Mouse (Mus musculus) liver, adult 2 months (tissue): Measurements from ENCODE around the gene Cdca7l. TPM values are rescaled to one million over a fixed set of nuclear protein-coding genes. Genes with fewer than 3 reads are reported as not detected.

Experiments
- DNase-seq: peaks from one replicate; pipeline ENCODE4 v3.0.0-alpha.2; 2011; ENCODE audit warnings: low read depth, low spot score; ENCODE audit errors: extremely low read depth
- H3K27ac ChIP-seq: fragments of 200-500 bp; replicated peaks from 2 replicates; pipeline ENCODE4 v1.5.1; 2012; ENCODE audit warnings: low read depth, mild to moderate bottlenecking, control low read depth, inconsistent platforms, low read length; ENCODE audit not compliant: insufficient read depth
- H3K27me3 ChIP-seq: fragments of 200-500 bp; 2 replicates; pipeline ENCODE4 v1.6.1; 2012; ENCODE audit warnings: mild to moderate bottlenecking, moderate library complexity, low read length, inconsistent platforms; ENCODE audit not compliant: control insufficient read depth, insufficient read depth
- H3K36me3 ChIP-seq: fragments of 200-500 bp; 2 replicates; pipeline ENCODE4 v1.6.1; 2012; ENCODE audit warnings: low read length, inconsistent platforms; ENCODE audit not compliant: control insufficient read depth, insufficient read depth
- H3K4me1 ChIP-seq: fragments of 200-500 bp; 2 replicates; pipeline ENCODE4 v1.6.1; 2011; ENCODE audit warnings: low read length; ENCODE audit not compliant: control insufficient read depth, insufficient read depth
- H3K4me3 ChIP-seq: fragments of 200-500 bp; 2 replicates; pipeline ENCODE4 v1.5.1; 2011; ENCODE audit warnings: low read depth, mild to moderate bottlenecking, control low read depth, low read length, moderate library complexity; ENCODE audit not compliant: insufficient read depth
- H3K79me2 ChIP-seq: fragments of 200-500 bp; 2 replicates; pipeline ENCODE4 v1.6.1; 2012; ENCODE audit warnings: inconsistent platforms, mild to moderate bottlenecking, low read length, moderate library complexity; ENCODE audit not compliant: control insufficient read depth, insufficient read depth
- H3K9ac ChIP-seq: fragments of 200-500 bp; 2 replicates; pipeline ENCODE4 v1.6.1; 2012; ENCODE audit warnings: low read depth, mild to moderate bottlenecking, control low read depth, inconsistent platforms, low read length
- CTCF ChIP-seq: fragments of 200-500 bp; IDR thresholded peaks from 2 replicates; pipeline ENCODE4 v1.5.1; 2011; ENCODE audit warnings: low read depth, low read length, control low read depth
- POLR2A ChIP-seq: fragments of 200-500 bp; IDR thresholded peaks from 2 replicates; pipeline ENCODE4 v1.6.1; 2011; ENCODE audit warnings: low read length, control low read depth; ENCODE audit not compliant: insufficient read depth; ENCODE audit errors: extremely low read depth
- WGBS: fragments of 180-500 bp; shearing (Covaris S2); methylation state at CpG from one replicate; pipeline ENCODE4 v1.1.7; 2018; 5-methylcytosine and 5-hydroxymethylcytosine counted together
- polyA plus RNA-seq: library from polyadenylated mRNA; depleted of rRNA; stranded (reverse); fragments of >200 nt; gene quantifications from 2 replicates; pipeline ENCODE4 v1.2.3, GENCODE M21; 2012
- total RNA-seq: library from RNA; depleted of rRNA; stranded (reverse); fragments of >200 nt; gene quantifications from 2 replicates; pipeline ENCODE4 v1.2.3, GENCODE M21; 2014

Gene Cdca7l
- total and polyA plus RNA-seq, 2 experiments = 0.18 to 0.65 TPM

GRCm38 (mm10) chr12:117781360-117781759 lies 22.7 kb upstream of the Cdca7l start:
- WGBS = 15% methylated on average over 2 of the region's 2 CpGs
- Histone ChIP-seq H3K27ac (no peak overlapping the region), H3K4me1 (peaks cover 10% of the 10 kb centered on the region), H3K4me3 (no peak overlapping the region), H3K79me2 (no peaks in the 10 kb centered on the region), H3K27me3 (no peaks in the 10 kb centered on the region), H3K9ac (no peak overlapping the region), H3K36me3 (no peaks in the 10 kb centered on the region)
- TF ChIP-seq POLR2A (no peak), CTCF (no peak)
- peak; percentile 85 for DNase-seq

- Histone ChIP-seq H3K4me3 (no peak overlapping the region), H3K27me3 (no peaks in the 10 kb centered on the region), H3K36me3 (no peaks in the 10 kb centered on the region), H3K27ac (no peak overlapping the region), H3K9ac (no peak overlapping the region), H3K79me2 (no peaks in the 10 kb centered on the region), H3K4me1 (peaks cover 9% of the 10 kb centered on the region)
- DNase-seq = no peak
- TF ChIP-seq CTCF = no peak
- no peak for TF ChIP-seq POLR2A
- 97% methylated on average over 1 of the region's 1 CpGs for WGBS
Observed at GRCm38 (mm10) chr12:117783426-117783825, 20.7 kb upstream of the Cdca7l start.

GRCm38 (mm10) chr12:117786621-117787020 lies 17.5 kb upstream of the Cdca7l start:
- no peaks in the 10 kb centered on the region for H3K36me3 ChIP-seq
- H3K4me3 ChIP-seq = no peak overlapping the region
- H3K4me1 ChIP-seq = peaks cover 3% of the 10 kb centered on the region
- H3K79me2 ChIP-seq = no peaks in the 10 kb centered on the region
- WGBS = 58% methylated on average over 6 of the region's 6 CpGs
- no peak overlapping the region for H3K9ac ChIP-seq
- no peak for DNase-seq
- no peak for TF ChIP-seq POLR2A
- TF ChIP-seq CTCF = no peak
- no peak overlapping the region for H3K27ac ChIP-seq
- H3K27me3 ChIP-seq = no peaks in the 10 kb centered on the region

DNA sequence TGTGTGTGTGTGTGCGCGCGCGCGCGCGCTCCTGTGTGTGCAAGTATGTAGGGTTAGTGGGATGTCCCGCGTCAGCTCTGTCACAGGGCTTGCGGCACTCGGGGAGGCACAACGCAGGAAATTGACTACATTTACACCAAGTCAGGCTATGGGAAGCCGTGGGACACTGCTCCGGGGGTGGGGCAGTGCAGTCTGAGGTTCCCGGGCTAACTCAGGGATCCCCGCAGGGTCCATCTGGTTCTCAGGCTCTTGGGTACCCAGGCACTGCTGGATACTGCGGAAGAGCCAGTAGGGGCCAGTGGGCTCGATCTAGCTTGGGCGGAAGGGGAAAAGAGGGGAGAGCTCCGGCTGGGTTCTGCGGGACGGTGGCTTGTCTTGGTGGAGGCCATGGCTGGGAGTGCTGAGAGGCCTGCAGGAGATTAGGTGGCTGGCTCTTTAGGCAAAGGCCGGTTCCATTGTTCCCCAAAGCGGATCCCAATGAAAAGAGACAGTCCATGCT lies 15.5 kb upstream of the Cdca7l start:
- Histone ChIP-seq H3K4me3 (no peak overlapping the region), H3K27ac (no peak overlapping the region), H3K79me2 (no peaks in the 10 kb centered on the region), H3K36me3 (no peaks in the 10 kb centered on the region), H3K9ac (no peak overlapping the region), H3K4me1 (no peaks in the 10 kb centered on the region), H3K27me3 (no peaks in the 10 kb centered on the region)
- WGBS = 48% methylated on average over 24 of the region's 24 CpGs
- TF ChIP-seq CTCF (no peak), POLR2A (no peak)
- DNase-seq = no peak

DNA sequence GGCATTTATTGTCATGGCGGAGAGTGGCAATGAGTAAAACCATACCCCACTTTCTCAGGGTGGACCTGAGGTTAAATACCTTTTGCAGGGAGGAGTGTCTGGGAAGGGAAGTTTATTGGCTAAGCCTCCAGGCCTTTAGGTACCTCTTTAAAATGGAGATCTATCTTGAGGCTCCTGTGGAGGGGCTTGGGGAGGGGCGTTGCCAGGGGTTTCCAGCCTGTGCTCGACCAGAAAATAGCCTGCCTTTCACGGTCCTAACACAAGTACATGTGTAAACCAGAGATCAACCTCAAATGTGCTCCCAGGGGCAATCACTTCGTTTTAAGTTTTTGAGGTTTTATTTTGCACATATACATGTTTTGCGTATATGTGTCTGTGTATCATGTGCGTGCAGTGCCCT lies 15.1 kb upstream of the Cdca7l start:
- TF ChIP-seq POLR2A (no peak), CTCF (no peak)
- Histone ChIP-seq H3K27ac (no peak overlapping the region), H3K36me3 (no peaks in the 10 kb centered on the region), H3K79me2 (no peaks in the 10 kb centered on the region), H3K4me3 (no peak overlapping the region), H3K9ac (no peak overlapping the region), H3K4me1 (no peaks in the 10 kb centered on the region), H3K27me3 (no peaks in the 10 kb centered on the region)
- no peak for DNase-seq
- WGBS = 77% methylated on average over 7 of the region's 7 CpGs

- DNase-seq = no peak
- no peak overlapping the region for H3K4me3 ChIP-seq
- H3K4me1 ChIP-seq = no peaks in the 10 kb centered on the region
- WGBS = 90% methylated on average over 4 of the region's 4 CpGs
- no peak for TF ChIP-seq CTCF
- no peak for TF ChIP-seq POLR2A
- no peaks in the 10 kb centered on the region for H3K36me3 ChIP-seq
- 0 out of 2 replicates have a peak, but pooled peaks cover 3% of the 10 kb centered on the region for H3K27me3 ChIP-seq
- no peaks in the 10 kb centered on the region for H3K79me2 ChIP-seq
- no peak overlapping the region for H3K27ac ChIP-seq
- no peak overlapping the region for H3K9ac ChIP-seq
Observed at GRCm38 (mm10) chr12:117795303-117795702, 8.8 kb upstream of the Cdca7l start.
